Mouse (Mus musculus): ENCODE data around the gene Zbtb20.

GRCm38 (mm10) chr16:43172912-43173311, 297.2 kb downstream of the Zbtb20 start:
- TF ChIP-seq CTCF (IDR thresholded peaks at IDR 0.05; ENCODE audit: control insufficient read depth, insufficient read depth, insufficient read length) = no peak
- TF ChIP-seq MYOG (IDR thresholded peaks at IDR 0.05; ENCODE audit: control insufficient read depth, extremely low read depth, insufficient read length) = no peak
- TF ChIP-seq CEBPB (IDR thresholded peaks at IDR 0.05; ENCODE audit: low read depth) = no peak
- TF ChIP-seq MAX (IDR thresholded peaks at IDR 0.05) = no peak
- TF ChIP-seq FOSL1 (IDR thresholded peaks at IDR 0.05; ENCODE audit: insufficient read depth, low read length, poor library complexity, severe bottlenecking) = no peak
- no peak for TF ChIP-seq MYOD1 (IDR thresholded peaks at IDR 0.05; ENCODE audit: control insufficient read depth, insufficient read length, low read depth)
- TF ChIP-seq USF1 (IDR thresholded peaks at IDR 0.05; ENCODE audit: low read depth) = no peak

All from C2C12 (cell line).